Mouse (Mus musculus): ENCODE results near the gene Heatr6. TPM values are rescaled to one million over a fixed set of nuclear protein-coding genes. Genes with fewer than 3 reads are reported as not detected.

Heatr6 gene
- polyA plus RNA-seq, 1 experiment from 2014 or later, result 18.5 TPM

DNA sequence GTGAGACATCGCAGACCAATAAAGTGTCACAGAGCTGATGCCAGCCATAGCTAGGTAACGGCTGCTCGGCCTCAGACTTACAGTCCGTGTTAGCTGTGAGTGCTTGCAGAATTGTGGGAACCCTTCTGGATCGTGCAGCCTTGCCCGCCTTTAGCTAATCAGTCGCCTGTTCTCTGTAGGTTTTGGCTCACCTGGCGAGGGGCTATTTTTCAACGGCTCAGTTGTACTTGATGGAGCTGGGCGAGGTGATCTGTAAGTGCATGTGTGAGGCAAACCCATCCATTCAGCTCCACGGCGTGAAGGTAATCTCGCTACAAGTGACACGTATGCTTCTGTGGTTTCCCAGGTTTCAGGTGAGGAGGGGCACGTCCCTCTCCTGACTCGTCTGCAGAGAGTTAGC is 20.2 kb downstream of the Heatr6 start:
- ATAC-seq (ENCODE audit: insufficient read depth, low FRiP score), result no peak
- Histone ChIP-seq H3K4me1 (ENCODE audit: control insufficient read depth, insufficient read depth, low read length) (no peaks in the 10 kb centered on the region), H3K27me3 (ENCODE audit: control insufficient read depth, insufficient read depth, low read length) (no peaks in the 10 kb centered on the region), H3K27ac (ENCODE audit: low read length) (no peak overlapping the region), H3K36me3 (ENCODE audit: control insufficient read depth, insufficient read depth, low read length) (peaks cover 32% of the 10 kb centered on the region), H3K9ac (ENCODE audit: low read length) (no peak overlapping the region), H3K4me3 (replicated peaks; ENCODE audit: low read length) (no peak overlapping the region), H3K4me2 (ENCODE audit: low read depth, low read length) (no peak overlapping the region), H3K9me3 (replicated peaks; ENCODE audit: control insufficient read depth, low read length) (no peaks in the 10 kb centered on the region)
- WGBS, result 92% methylated on average over 16 of the region's 16 CpGs

DNA sequence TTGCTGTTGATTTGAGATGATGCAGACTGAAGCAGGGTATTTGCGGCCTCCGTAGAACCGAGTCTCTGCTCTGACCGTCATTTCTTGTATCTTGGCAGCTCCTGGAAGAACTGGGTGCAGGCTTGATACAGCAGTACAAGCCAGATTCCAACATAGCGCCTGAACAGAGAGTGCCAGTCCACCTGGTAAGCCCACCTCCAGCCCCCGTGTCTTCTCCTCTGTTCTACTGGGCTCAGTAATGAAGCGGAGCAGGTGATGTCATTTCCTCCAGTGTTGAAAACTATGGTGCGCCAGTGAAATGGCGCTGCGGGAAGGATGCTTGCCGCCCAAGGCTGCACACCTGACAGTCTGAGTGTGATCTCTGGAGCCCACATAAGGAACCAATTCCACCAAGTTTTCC is 20.8 kb downstream of the Heatr6 start:
- no peaks in the 10 kb centered on the region for H3K9me3 ChIP-seq (replicated peaks; ENCODE audit: control insufficient read depth, low read length)
- 92% methylated on average over 11 of the region's 11 CpGs for WGBS
- ATAC-seq (ENCODE audit: insufficient read depth, low FRiP score), result no peak
- no peaks in the 10 kb centered on the region for H3K27me3 ChIP-seq (ENCODE audit: control insufficient read depth, insufficient read depth, low read length)
- H3K4me2 ChIP-seq (ENCODE audit: low read depth, low read length), result no peak overlapping the region
- H3K36me3 ChIP-seq (ENCODE audit: control insufficient read depth, insufficient read depth, low read length), result peaks cover 32% of the 10 kb centered on the region
- no peak overlapping the region for H3K27ac ChIP-seq (ENCODE audit: low read length)
- H3K9ac ChIP-seq (ENCODE audit: low read length), result no peak overlapping the region
- H3K4me1 ChIP-seq (ENCODE audit: control insufficient read depth, insufficient read depth, low read length), result no peaks in the 10 kb centered on the region
- no peak overlapping the region for H3K4me3 ChIP-seq (replicated peaks; ENCODE audit: low read length)

DNA sequence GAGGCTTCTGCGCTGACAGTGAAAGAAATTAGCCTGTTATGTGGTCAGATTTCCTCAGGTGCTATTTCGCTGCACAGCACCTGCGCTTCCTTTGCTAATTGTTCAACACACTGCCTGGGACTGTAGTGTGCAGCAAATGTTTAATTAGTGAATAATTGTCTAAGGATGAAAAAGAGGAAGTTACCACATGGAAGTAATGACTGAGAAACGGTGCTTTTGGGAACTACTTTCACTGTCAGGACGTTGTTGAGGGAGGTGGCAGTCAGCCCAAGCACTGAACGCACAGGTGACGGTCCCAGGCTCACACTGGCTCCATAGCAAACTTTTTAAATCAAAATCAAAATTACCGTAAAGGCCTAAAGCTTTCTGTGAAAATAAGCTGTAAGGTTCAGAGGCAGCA is 23.3 kb downstream of the Heatr6 start:
- Histone ChIP-seq H3K9ac (ENCODE audit: low read length) (no peak overlapping the region), H3K4me2 (ENCODE audit: low read depth, low read length) (no peak overlapping the region), H3K36me3 (ENCODE audit: control insufficient read depth, insufficient read depth, low read length) (peaks cover 52% of the 10 kb centered on the region), H3K4me1 (ENCODE audit: control insufficient read depth, insufficient read depth, low read length) (no peaks in the 10 kb centered on the region), H3K27ac (ENCODE audit: low read length) (no peak overlapping the region), H3K27me3 (ENCODE audit: control insufficient read depth, insufficient read depth, low read length) (no peaks in the 10 kb centered on the region), H3K4me3 (replicated peaks; ENCODE audit: low read length) (no peak overlapping the region), H3K9me3 (replicated peaks; ENCODE audit: control insufficient read depth, low read length) (no peaks in the 10 kb centered on the region)
- 94% methylated on average over 8 of the region's 8 CpGs for WGBS
- ATAC-seq (ENCODE audit: insufficient read depth, low FRiP score), result no peak

DNA sequence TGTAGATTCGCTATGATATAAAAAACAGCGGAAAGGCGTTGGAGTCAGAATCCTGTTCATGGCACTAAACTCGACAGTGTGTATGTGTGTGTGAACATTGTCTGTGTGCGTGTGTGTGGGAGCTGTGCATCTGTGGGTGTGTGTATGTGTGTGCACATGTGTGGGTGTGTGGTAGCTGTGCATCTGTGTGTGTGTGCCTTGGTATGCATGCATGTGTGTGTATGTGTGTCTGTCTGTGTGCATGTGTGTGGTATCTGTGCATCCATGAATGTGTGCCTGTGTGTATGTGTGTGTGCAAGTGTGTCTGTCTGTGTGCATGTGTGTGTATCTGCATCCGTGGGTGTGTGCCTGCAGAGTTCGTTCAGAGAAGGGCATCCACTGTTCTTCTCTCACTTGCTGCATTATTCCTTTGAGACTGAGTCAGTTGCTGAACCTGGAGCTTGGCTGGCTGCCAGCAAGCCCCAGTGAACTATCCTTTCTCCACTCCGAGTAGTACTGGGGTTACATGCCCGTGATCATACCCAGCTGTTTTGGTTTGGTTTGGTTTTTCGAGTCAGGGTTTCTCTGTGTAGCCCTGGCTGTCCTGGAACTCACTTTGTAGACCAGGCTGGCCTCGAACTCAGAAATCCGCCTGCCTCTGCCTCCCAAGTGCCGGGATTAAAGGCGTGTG is 30.6 kb downstream of the Heatr6 start:
- ATAC-seq (ENCODE audit: insufficient read depth, low FRiP score), result no peak
- Histone ChIP-seq H3K9ac (ENCODE audit: low read length) (no peak overlapping the region), H3K36me3 (ENCODE audit: control insufficient read depth, insufficient read depth, low read length) (peaks cover 29% of the 10 kb centered on the region), H3K4me2 (ENCODE audit: low read depth, low read length) (no peak overlapping the region), H3K27ac (ENCODE audit: low read length) (no peak overlapping the region), H3K4me3 (replicated peaks; ENCODE audit: low read length) (no peak overlapping the region), H3K4me1 (ENCODE audit: control insufficient read depth, insufficient read depth, low read length) (0 out of 2 replicates have a peak, but pooled peaks cover 3% of the 10 kb centered on the region), H3K27me3 (ENCODE audit: control insufficient read depth, insufficient read depth, low read length) (no peaks in the 10 kb centered on the region), H3K9me3 (replicated peaks; ENCODE audit: control insufficient read depth, low read length) (no peaks in the 10 kb centered on the region)
- 77% methylated on average over 14 of the region's 14 CpGs for WGBS

DNA sequence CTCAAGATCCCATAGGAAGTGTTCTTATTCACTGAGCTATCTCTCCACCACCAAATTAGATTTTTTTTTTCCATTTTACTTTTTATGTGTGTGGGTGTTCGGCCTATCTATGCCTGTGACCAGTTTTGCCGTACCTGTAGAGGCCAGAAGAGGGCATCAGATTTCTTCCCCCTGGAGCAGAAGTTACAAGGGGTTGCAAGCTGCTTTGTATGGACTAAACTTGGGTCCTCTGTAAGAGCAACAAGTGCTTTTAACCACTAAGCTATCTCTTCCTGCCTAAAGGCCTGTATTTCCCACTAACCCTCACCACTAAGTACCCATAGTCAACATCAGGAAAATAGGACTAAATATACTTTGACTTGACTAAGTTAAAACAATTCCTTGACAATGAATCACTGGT is 31.2 kb downstream of the Heatr6 start:
- 80% methylated on average over 2 of the region's 2 CpGs for WGBS
- Histone ChIP-seq H3K27ac (ENCODE audit: low read length) (no peak overlapping the region), H3K9me3 (replicated peaks; ENCODE audit: control insufficient read depth, low read length) (no peaks in the 10 kb centered on the region), H3K4me3 (replicated peaks; ENCODE audit: low read length) (no peak overlapping the region), H3K27me3 (ENCODE audit: control insufficient read depth, insufficient read depth, low read length) (no peaks in the 10 kb centered on the region), H3K4me1 (ENCODE audit: control insufficient read depth, insufficient read depth, low read length) (0 out of 2 replicates have a peak, but pooled peaks cover 3% of the 10 kb centered on the region), H3K4me2 (ENCODE audit: low read depth, low read length) (no peak overlapping the region), H3K9ac (ENCODE audit: low read length) (no peak overlapping the region), H3K36me3 (ENCODE audit: control insufficient read depth, insufficient read depth, low read length) (peaks cover 25% of the 10 kb centered on the region)
- ATAC-seq (ENCODE audit: insufficient read depth, low FRiP score), result no peak

DNA sequence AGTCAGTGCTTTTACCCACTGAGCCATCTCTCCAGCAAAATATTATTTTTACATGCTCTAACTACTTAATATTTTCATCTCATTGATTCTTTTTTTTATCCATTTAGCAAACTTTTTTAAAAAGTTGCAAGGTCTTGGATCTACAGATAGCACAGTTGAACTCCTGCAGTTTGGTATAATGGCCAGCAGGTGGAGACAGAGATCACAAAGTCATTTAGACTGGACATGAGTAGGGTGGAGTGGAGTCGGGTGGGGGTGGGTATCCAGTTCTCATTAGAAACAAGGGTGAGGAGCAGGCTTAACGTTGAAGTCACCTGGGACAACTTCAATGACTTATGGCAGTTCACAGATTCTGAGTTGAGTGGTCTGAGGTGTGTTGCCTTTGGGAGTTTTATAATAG is 31.9 kb downstream of the Heatr6 start:
- H3K27me3 ChIP-seq (ENCODE audit: control insufficient read depth, insufficient read depth, low read length), result no peaks in the 10 kb centered on the region
- H3K9ac ChIP-seq (ENCODE audit: low read length), result no peak overlapping the region
- no peak overlapping the region for H3K27ac ChIP-seq (ENCODE audit: low read length)
- peaks cover 18% of the 10 kb centered on the region for H3K36me3 ChIP-seq (ENCODE audit: control insufficient read depth, insufficient read depth, low read length)
- no peak overlapping the region for H3K4me3 ChIP-seq (replicated peaks; ENCODE audit: low read length)
- no peak overlapping the region for H3K4me2 ChIP-seq (ENCODE audit: low read depth, low read length)
- no peak for ATAC-seq (ENCODE audit: insufficient read depth, low FRiP score)
- 0 out of 2 replicates have a peak, but pooled peaks cover 3% of the 10 kb centered on the region for H3K4me1 ChIP-seq (ENCODE audit: control insufficient read depth, insufficient read depth, low read length)
- 8% methylated on average over 2 of the region's 2 CpGs for WGBS
- no peaks in the 10 kb centered on the region for H3K9me3 ChIP-seq (replicated peaks; ENCODE audit: control insufficient read depth, low read length)

DNA sequence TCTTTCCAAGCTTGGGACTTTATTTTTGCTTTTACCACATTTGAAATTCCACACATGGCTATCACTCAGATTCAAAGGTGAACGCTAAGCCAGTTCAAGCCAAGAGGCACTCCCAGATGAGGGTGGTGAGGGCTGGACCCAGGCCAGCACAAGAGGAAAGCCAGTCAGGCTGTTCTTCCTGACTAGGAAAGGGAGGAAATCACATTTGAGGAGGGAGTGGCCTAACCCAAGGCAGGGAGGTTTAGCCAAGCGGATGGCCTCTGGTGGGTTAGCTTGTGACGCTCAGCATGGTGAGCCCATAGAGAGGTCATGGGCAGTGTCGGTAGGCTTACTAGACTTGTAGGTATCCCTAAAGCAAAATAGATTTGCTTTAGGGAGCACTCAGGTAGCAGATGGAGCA is 33.3 kb downstream of the Heatr6 start:
- ATAC-seq (ENCODE audit: insufficient read depth, low FRiP score), result peak; percentile 54
- Histone ChIP-seq H3K27ac (ENCODE audit: low read length) (no peak overlapping the region; the same call in 1 of the 2 replicates), H3K4me2 (ENCODE audit: low read depth, low read length) (no peak overlapping the region), H3K9ac (ENCODE audit: low read length) (no peak overlapping the region), H3K36me3 (ENCODE audit: control insufficient read depth, insufficient read depth, low read length) (peaks cover 5% of the 10 kb centered on the region; the same call in 1 of the 2 replicates), H3K4me1 (ENCODE audit: control insufficient read depth, insufficient read depth, low read length) (0 out of 2 replicates have a peak, but pooled peaks cover 3% of the 10 kb centered on the region), H3K9me3 (replicated peaks; ENCODE audit: control insufficient read depth, low read length) (no peaks in the 10 kb centered on the region), H3K27me3 (ENCODE audit: control insufficient read depth, insufficient read depth, low read length) (no peaks in the 10 kb centered on the region), H3K4me3 (replicated peaks; ENCODE audit: low read length) (no peak overlapping the region)
- 61% methylated on average over 4 of the region's 4 CpGs for WGBS

DNA sequence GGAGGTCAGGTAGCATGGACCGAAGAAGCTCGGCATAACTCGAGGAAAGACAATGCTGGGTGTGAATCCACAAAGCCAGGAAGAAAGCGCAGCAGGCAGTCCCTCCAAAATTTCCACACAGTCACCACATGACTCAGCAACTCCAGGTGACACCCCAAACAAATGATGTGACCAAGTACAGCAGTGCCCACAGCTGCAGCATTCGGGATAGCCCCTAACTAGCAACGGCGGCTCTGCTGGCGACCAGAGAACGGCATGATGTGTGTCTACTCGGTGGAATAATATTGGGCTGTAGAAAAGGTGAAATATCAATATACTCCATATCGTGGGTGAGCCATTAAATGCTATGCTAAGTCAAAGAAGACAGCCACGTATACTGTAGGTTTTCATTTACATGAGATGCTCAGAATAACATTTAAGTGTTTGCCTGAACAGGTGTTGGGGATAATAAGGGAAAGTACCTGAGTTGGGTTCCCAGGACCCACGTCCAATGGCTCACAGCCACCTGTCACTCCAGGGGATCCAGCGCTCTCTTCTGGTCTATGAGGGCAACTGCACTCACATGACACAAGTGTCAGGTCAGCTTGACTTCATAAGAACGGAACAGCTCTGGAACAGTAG is 34.0 kb downstream of the Heatr6 start:
- Histone ChIP-seq H3K27me3 (ENCODE audit: control insufficient read depth, insufficient read depth, low read length) (no peaks in the 10 kb centered on the region), H3K4me2 (ENCODE audit: low read depth, low read length) (no peak overlapping the region), H3K9ac (ENCODE audit: low read length) (no peak overlapping the region), H3K9me3 (replicated peaks; ENCODE audit: control insufficient read depth, low read length) (no peaks in the 10 kb centered on the region), H3K36me3 (ENCODE audit: control insufficient read depth, insufficient read depth, low read length) (peaks cover 5% of the 10 kb centered on the region; the same call in 1 of the 2 replicates), H3K4me1 (ENCODE audit: control insufficient read depth, insufficient read depth, low read length) (0 out of 2 replicates have a peak, but pooled peaks cover 3% of the 10 kb centered on the region), H3K27ac (ENCODE audit: low read length) (no peak overlapping the region; the same call in 1 of the 2 replicates), H3K4me3 (replicated peaks; ENCODE audit: low read length) (no peak overlapping the region)
- 79% methylated on average over 15 of the region's 15 CpGs for WGBS
- ATAC-seq (ENCODE audit: insufficient read depth, low FRiP score), result no peak

DNA sequence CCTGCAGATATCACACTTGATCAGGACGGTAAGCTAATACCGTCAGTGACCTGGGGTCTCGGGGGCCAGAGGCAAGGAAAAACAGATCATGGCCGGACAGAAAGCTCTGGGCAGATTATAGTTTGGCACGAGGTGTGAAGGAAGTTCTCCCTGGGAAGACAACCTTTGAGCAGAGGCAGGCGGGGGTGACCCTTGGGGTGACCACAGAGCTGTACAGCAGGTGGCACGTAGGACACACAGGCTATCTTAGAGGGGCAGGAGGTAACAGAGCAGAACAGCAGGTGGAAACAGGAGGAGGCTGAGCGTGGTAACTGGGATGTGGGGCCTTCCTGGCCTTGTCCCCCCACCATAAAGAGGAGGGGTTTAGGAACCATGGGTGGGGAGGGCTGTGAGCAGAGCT is 34.8 kb downstream of the Heatr6 start:
- 75% methylated on average over 8 of the region's 8 CpGs for WGBS
- H3K36me3 ChIP-seq (ENCODE audit: control insufficient read depth, insufficient read depth, low read length), result peaks cover 3% of the 10 kb centered on the region; the same call in 1 of the 2 replicates

More for the DNA sequence above, 34.8 kb downstream of the Heatr6 start:
- H3K9me3 ChIP-seq (replicated peaks; ENCODE audit: control insufficient read depth, low read length), result no peaks in the 10 kb centered on the region
- no peak overlapping the region for H3K9ac ChIP-seq (ENCODE audit: low read length)
- 0 out of 2 replicates have a peak, but pooled peaks cover 3% of the 10 kb centered on the region for H3K4me1 ChIP-seq (ENCODE audit: control insufficient read depth, insufficient read depth, low read length)
- no peak overlapping the region for H3K4me3 ChIP-seq (replicated peaks; ENCODE audit: low read length)
- H3K27me3 ChIP-seq (ENCODE audit: control insufficient read depth, insufficient read depth, low read length), result no peaks in the 10 kb centered on the region
- H3K27ac ChIP-seq (ENCODE audit: low read length), result no peak overlapping the region
- no peak overlapping the region for H3K4me2 ChIP-seq (ENCODE audit: low read depth, low read length)
- ATAC-seq (ENCODE audit: insufficient read depth, low FRiP score), result no peak

All from stomach, embryonic 16.5 days (tissue).